Mouse (Mus musculus) kidney, embryonic 15.5 days (tissue): Measurements from ENCODE around the gene Tdo2. TPM values are rescaled to one million over a fixed set of nuclear protein-coding genes. Genes with fewer than 3 reads are reported as not detected.

Experiments
- ATAC-seq: fragments of 200-750 bp; cut with Nextera tagmentation; replicated peaks from 2 replicates; pipeline ENCODE4 v1.8.0; 2017; ENCODE audit warnings: moderate TSS enrichment; ENCODE audit not compliant: low FRiP score
- H3K27ac ChIP-seq: fragments of 300-500 bp; sonication (generic); 2 replicates; pipeline ENCODE4 v1.5.1; 2015; ENCODE audit warnings: mild to moderate bottlenecking, inconsistent platforms
- H3K27me3 ChIP-seq: fragments of 300-500 bp; sonication (generic); 2 replicates; pipeline ENCODE4 v1.6.1; 2015; ENCODE audit warnings: inconsistent platforms
- H3K36me3 ChIP-seq: fragments of 300-500 bp; sonication (generic); 2 replicates; pipeline ENCODE4 v1.6.1; 2015; ENCODE audit warnings: inconsistent platforms
- H3K4me1 ChIP-seq: fragments of 300-500 bp; sonication (generic); 2 replicates; pipeline ENCODE4 v1.6.1; 2015; ENCODE audit warnings: inconsistent platforms
- H3K4me2 ChIP-seq: fragments of 300-500 bp; sonication (generic); 2 replicates; pipeline ENCODE4 v1.6.1; 2015; ENCODE audit warnings: moderate library complexity, mild to moderate bottlenecking, inconsistent platforms
- H3K4me3 ChIP-seq: fragments of 300-500 bp; sonication (generic); replicated peaks from 2 replicates; pipeline ENCODE4 v1.5.1; 2015; ENCODE audit warnings: mild to moderate bottlenecking, inconsistent platforms
- H3K9ac ChIP-seq: fragments of 300-500 bp; sonication (generic); 2 replicates; pipeline ENCODE4 v1.6.1; 2015; ENCODE audit warnings: mild to moderate bottlenecking, inconsistent platforms
- H3K9me3 ChIP-seq: fragments of 300-500 bp; sonication (generic); replicated peaks from 2 replicates; pipeline ENCODE4 v1.6.1; 2016; ENCODE audit warnings: inconsistent platforms
- WGBS: fragments of 180-500 bp; shearing (Covaris S2); methylation state at CpG from one replicate; pipeline ENCODE4 v1.1.7; 2015; ENCODE audit warnings: mixed read lengths; 5-methylcytosine and 5-hydroxymethylcytosine counted together
- polyA plus RNA-seq: library from polyadenylated mRNA; unstranded; fragments of >200 nt; fragmentation: Nextera tagmentation; extraction: Ambion mirVana; gene quantifications from 2 replicates; pipeline ENCODE4 v1.2.1, GENCODE M21; 2015

Tdo2 gene
- polyA plus RNA-seq, 1 experiment from 2014 or later = 0.09 TPM

DNA sequence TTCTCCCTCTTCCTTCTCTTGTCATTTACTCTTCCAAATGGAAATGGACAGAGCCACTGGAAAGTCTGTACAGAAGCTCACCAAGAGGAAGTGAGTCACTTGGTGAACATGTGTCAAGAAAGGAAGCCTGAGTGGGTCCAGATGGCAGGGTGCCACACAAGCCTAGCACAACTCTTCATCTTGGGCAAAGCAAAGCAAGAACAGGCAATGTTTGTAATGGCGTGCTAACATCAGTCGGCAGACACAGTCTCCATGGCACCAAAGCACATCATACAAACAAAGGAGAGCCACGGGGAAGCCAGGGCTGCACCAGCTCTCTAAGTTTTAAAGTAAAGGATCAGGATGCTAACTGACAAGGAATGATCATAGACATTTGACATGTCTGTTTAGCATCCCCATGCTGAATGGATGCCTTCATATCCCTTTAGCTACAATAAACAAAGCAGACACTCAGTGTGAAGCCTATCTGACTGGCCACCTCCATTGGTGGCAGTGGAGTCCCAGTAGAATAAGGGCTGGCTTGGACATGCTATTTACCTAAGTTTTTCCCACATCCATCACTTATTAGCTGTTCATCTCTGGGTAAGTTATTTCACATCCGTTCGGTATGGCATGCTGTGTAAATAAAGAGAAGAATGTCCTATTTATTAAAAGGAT is 59.8 kb downstream of the Tdo2 start:
- no peaks in the 10 kb centered on the region for H3K36me3 ChIP-seq
- H3K4me1 ChIP-seq = no peaks in the 10 kb centered on the region
- no peak overlapping the region for H3K4me3 ChIP-seq
- no peak for ATAC-seq
- H3K9me3 ChIP-seq = no peaks in the 10 kb centered on the region
- no peak overlapping the region for H3K27ac ChIP-seq
- no peak overlapping the region for H3K4me2 ChIP-seq
- H3K9ac ChIP-seq = no peak overlapping the region
- H3K27me3 ChIP-seq = no peaks in the 10 kb centered on the region
- 88% methylated on average over 5 of the region's 5 CpGs for WGBS

DNA sequence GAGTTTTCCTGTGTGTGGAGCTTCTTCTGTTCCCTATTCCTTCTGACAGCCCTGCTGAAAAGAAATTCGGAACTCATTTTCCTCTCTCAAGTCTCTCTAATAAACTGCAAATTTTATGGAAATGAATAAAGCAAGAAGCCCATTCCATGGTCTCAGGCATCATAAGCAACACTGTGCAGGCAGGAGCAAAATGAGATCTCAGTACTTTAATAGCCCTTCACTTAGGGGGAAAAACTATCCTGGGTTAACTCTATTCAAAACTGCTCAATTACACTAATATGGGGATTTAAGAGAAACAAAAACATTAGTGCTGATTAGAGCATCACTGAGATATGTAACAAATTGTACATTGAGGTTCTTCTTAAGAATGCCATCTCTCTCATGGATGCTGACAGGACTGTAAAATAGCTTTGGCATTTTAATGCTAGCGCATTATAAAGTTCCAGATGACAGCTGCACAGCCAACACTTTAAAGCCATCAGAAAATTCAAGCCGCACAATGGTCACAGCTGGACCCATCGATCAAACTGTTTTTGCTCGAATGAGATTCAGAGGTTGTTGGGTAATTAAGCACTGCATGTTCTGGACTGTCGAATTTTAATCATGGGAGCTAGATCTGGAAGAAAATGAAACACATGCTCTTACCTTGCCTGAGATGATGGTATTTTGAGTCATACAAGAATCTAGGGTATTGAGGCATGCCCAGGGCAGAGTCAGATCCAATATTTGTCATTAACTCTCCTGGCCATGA is 65.5 kb downstream of the Tdo2 start:
- WGBS = 55% methylated on average over 6 of the region's 6 CpGs
- Histone ChIP-seq H3K9me3 (no peaks in the 10 kb centered on the region), H3K36me3 (no peaks in the 10 kb centered on the region), H3K27me3 (no peaks in the 10 kb centered on the region), H3K27ac (no peak overlapping the region), H3K4me3 (no peak overlapping the region), H3K4me1 (0 out of 2 replicates have a peak, but pooled peaks cover 2% of the 10 kb centered on the region), H3K9ac (no peak overlapping the region), H3K4me2 (no peak overlapping the region)
- no peak for ATAC-seq

Other genes starting within 250 kb of the Tdo2 start
- gene Ctso, start 43.6 kb downstream of the Tdo2 start, polyA plus RNA-seq = 13.8 and 14.2 TPM in 2 replicates
- gene Asic5, start 6.1 kb upstream of the Tdo2 start, polyA plus RNA-seq = not detected in 2 replicates
- gene Gucy1b1, start 98.5 kb upstream of the Tdo2 start, polyA plus RNA-seq = 34.1 and 34.3 TPM in 2 replicates
- 63.3 and 65.9 TPM in 2 replicates for gene Gucy1a1, start 169.6 kb upstream of the Tdo2 start, polyA plus RNA-seq